Mouse (Mus musculus) testis, adult 2 months (tissue): ENCODE measurements at regions not wholly inside any gene's neighbourhood (a gene's known extent, or its start where the extent isn't known, plus 50 kb on each side); places are given as distances from the start of the nearest gene placed in this dataset.

ENCODE experiments used
- H3K27ac ChIP-seq: fragments of 200-500 bp; 2 replicates; pipeline ENCODE4 v1.5.1; 2012; ENCODE audit warnings: low read depth, low read length; ENCODE audit not compliant: control insufficient read depth, insufficient read depth
- H3K27me3 ChIP-seq: fragments of 200-500 bp; 2 replicates; pipeline ENCODE4 v1.6.1; 2012; ENCODE audit warnings: mild to moderate bottlenecking, low read length, moderate library complexity; ENCODE audit not compliant: control insufficient read depth, insufficient read depth
- H3K36me3 ChIP-seq: fragments of 200-500 bp; 2 replicates; pipeline ENCODE4 v1.6.1; 2012; ENCODE audit warnings: mild to moderate bottlenecking, low read length; ENCODE audit not compliant: control insufficient read depth, insufficient read depth
- H3K4me1 ChIP-seq: fragments of 200-500 bp; 2 replicates; pipeline ENCODE4 v1.6.1; 2012; ENCODE audit warnings: low read length; ENCODE audit not compliant: control insufficient read depth, insufficient read depth
- H3K4me3 ChIP-seq: fragments of 200-500 bp; 2 replicates; pipeline ENCODE4 v1.5.1; 2012; ENCODE audit warnings: low read depth, mild to moderate bottlenecking, low read length, moderate library complexity, mixed read lengths; ENCODE audit not compliant: control insufficient read depth
- CTCF ChIP-seq: fragments of 200-500 bp; IDR thresholded peaks from 2 replicates; pipeline ENCODE4 v1.5.1; 2012; ENCODE audit warnings: low read depth, mild to moderate bottlenecking, inconsistent platforms, low read length, moderate library complexity; ENCODE audit not compliant: control insufficient read depth, insufficient read depth, insufficient replicate concordance
- POLR2A ChIP-seq: fragments of 200-500 bp; IDR thresholded peaks from 2 replicates; pipeline ENCODE4 v1.6.1; 2012; ENCODE audit warnings: low read depth, mild to moderate bottlenecking, inconsistent platforms, low read length, moderate library complexity; ENCODE audit not compliant: control insufficient read depth

DNA sequence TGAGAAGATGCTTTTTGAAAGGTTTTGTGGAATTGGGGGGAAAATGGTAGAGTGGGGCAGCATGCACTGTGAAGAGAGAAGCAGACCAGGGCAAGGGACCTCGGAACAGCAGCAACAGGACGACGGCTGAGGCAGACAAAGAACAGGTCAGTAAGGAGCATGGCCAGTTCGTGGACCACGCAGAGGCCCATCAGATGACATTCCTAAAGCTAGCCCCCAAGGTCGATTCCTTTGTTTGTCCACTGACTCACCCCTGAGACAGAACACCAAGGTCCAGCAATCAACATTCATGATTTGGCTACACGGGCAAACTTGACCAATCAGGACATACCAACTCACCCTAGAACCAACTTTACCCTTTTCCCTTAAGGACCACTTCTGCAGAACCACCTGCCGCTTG lies 160.0 kb downstream of the Fam76b start:
- H3K36me3 ChIP-seq: no peaks in the 10 kb centered on the region
- H3K27ac ChIP-seq: no peak overlapping the region
- no peaks in the 10 kb centered on the region for H3K27me3 ChIP-seq
- no peak for TF ChIP-seq CTCF
- no peak for TF ChIP-seq POLR2A
- H3K4me3 ChIP-seq: no peak overlapping the region
- H3K4me1 ChIP-seq: no peaks in the 10 kb centered on the region

GRCm38 (mm10) chr9:13988901-13989300 lies 161.4 kb downstream of the Fam76b start:
- H3K36me3 ChIP-seq: no peaks in the 10 kb centered on the region
- H3K27ac ChIP-seq: no peak overlapping the region
- no peaks in the 10 kb centered on the region for H3K4me1 ChIP-seq
- H3K4me3 ChIP-seq: no peak overlapping the region
- TF ChIP-seq POLR2A (no peak), CTCF (no peak)
- H3K27me3 ChIP-seq: no peaks in the 10 kb centered on the region

DNA sequence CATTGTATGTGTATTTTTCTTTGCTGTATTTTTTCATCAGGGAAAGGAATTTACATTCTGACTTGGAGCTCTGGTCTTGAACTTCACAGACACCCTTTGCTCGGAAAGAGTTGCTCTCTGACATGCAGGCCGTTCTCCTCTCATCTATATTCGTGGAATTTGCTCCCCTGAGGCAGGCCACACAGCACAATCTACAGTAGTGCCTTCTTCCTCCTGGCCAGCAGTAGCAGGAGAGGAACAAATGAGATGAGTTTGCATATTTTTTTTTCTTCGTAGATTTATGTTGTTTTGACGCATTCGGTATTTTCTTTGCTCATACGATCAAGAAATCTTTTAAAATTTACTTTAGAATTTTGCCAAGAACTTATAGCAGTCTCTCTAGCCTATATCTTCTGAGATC lies 163.4 kb downstream of the Fam76b start:
- Histone ChIP-seq H3K4me1 (no peaks in the 10 kb centered on the region), H3K27ac (no peak overlapping the region), H3K27me3 (no peaks in the 10 kb centered on the region), H3K36me3 (no peaks in the 10 kb centered on the region), H3K4me3 (no peak overlapping the region)
- TF ChIP-seq POLR2A (no peak), CTCF (no peak)

DNA sequence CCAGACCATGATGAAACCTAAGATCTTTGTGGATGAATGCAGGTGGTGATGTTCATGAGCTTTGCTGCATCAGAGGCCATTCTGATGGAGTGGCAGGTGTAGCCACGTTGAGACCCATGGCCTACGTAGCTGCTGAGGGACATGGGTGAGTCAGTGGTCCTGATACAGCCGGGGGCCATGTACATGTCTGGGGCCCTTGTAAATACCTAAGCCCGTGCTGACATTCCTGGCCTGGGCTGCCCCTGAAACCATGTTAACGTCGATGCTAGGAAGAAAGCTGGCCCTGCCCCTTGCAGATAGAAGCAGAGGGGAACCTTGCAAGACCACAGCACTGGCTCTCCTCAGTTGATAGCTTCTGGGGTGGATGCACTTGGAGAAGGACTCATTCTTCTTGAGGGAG lies 165.2 kb downstream of the Fam76b start:
- H3K27ac ChIP-seq: no peak overlapping the region
- TF ChIP-seq POLR2A: no peak
- TF ChIP-seq CTCF: no peak
- no peaks in the 10 kb centered on the region for H3K36me3 ChIP-seq
- H3K27me3 ChIP-seq: no peaks in the 10 kb centered on the region
- no peaks in the 10 kb centered on the region for H3K4me1 ChIP-seq
- no peak overlapping the region for H3K4me3 ChIP-seq

DNA sequence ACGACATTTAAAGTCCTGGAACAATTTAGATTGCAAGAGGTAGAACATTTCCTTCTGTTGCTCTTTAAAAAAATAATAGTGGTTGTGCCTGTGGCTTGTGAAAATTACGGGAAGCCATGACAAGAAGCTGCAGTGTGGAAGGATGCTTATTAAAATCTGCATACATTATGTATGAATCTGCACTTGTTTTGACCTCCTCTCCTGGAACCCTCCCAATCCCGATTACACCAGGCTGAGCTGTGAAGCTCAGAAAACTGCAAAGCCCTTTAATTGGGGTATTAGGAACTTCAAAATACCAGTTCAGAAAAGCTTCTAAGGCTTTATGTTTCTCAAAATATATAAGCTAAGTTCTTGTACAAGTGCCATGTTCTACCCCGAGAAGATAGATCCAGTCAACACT lies 171.8 kb downstream of the Fam76b start:
- Histone ChIP-seq H3K36me3 (no peaks in the 10 kb centered on the region), H3K4me1 (no peaks in the 10 kb centered on the region), H3K4me3 (no peak overlapping the region), H3K27me3 (no peaks in the 10 kb centered on the region), H3K27ac (no peak overlapping the region)
- TF ChIP-seq CTCF (no peak), POLR2A (no peak)

DNA sequence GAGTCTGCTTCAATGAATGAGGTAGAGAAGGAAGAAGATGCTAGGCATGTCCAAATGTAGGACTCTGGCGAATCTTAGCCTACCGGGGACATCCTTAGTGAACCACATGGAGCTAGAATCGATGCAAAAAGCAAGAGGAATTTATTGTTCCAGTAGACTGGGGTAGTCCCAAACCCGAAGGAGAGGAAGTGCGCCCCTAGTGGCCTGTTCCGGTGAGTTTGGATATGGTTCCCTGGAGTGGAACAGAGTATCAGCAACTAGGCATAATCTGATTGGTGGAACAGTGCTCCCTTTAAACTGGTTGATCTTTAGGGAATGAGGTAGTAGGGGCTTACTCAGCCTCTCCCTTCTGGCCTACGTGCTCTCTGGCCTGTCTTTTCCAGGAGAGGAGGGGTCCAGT lies 174.0 kb downstream of the Fam76b start:
- H3K36me3 ChIP-seq: no peaks in the 10 kb centered on the region
- TF ChIP-seq CTCF (peak; percentile 51; the same call in 1 of the 2 replicates), POLR2A (no peak)
- H3K4me3 ChIP-seq: no peak overlapping the region
- no peak overlapping the region for H3K27ac ChIP-seq
- no peaks in the 10 kb centered on the region for H3K4me1 ChIP-seq
- H3K27me3 ChIP-seq: no peaks in the 10 kb centered on the region

GRCm38 (mm10) chr9:14002236-14002635 lies 174.7 kb downstream of the Fam76b start:
- Histone ChIP-seq H3K4me3 (no peak overlapping the region), H3K27ac (no peak overlapping the region), H3K27me3 (no peaks in the 10 kb centered on the region), H3K4me1 (no peaks in the 10 kb centered on the region), H3K36me3 (no peaks in the 10 kb centered on the region)
- TF ChIP-seq CTCF: no peak
- no peak for TF ChIP-seq POLR2A

- Histone ChIP-seq H3K4me1 (no peaks in the 10 kb centered on the region), H3K27me3 (no peaks in the 10 kb centered on the region), H3K36me3 (no peaks in the 10 kb centered on the region), H3K27ac (no peak overlapping the region), H3K4me3 (no peak overlapping the region)
- TF ChIP-seq CTCF (no peak), POLR2A (no peak)
Measured at GRCm38 (mm10) chr9:14003163-14003562, 175.6 kb downstream of the Fam76b start.
